Mouse (Mus musculus): ENCODE data around the gene Pdia5.

- peak; percentile 98 for TF ChIP-seq CTCF (IDR thresholded peaks at IDR 0.05; ENCODE audit: low read depth, low read length)
- TF ChIP-seq POLR2A (IDR thresholded peaks at IDR 0.05; ENCODE audit: insufficient read depth, low read length), result no peak
These were observed 130.1 kb downstream of the Pdia5 start for GRCm38 (mm10) chr16:35360593-35360992.
